Mouse (Mus musculus) embryonic facial prominence, embryonic 13.5 days (tissue): ENCODE measurements around the gene Slc8a1. TPM values are rescaled to one million over a fixed set of nuclear protein-coding genes. Genes with fewer than 3 reads are reported as not detected.

Experiments
- ATAC-seq: fragments of 200-750 bp; cut with Nextera tagmentation; 2 replicates; pipeline ENCODE4 v1.8.0; 2017; ENCODE audit warnings: low read depth; ENCODE audit not compliant: insufficient number of reproducible peaks, insufficient read depth, low FRiP score, low TSS enrichment
- H3K27ac ChIP-seq: fragments of 300-500 bp; sonication (generic); 2 replicates; pipeline ENCODE4 v1.5.1; 2015; ENCODE audit warnings: moderate library complexity, mild to moderate bottlenecking, inconsistent platforms
- H3K27me3 ChIP-seq: fragments of 300-500 bp; sonication (generic); 2 replicates; pipeline ENCODE4 v1.6.1; 2015; ENCODE audit warnings: mild to moderate bottlenecking, inconsistent platforms
- H3K36me3 ChIP-seq: fragments of 300-500 bp; sonication (generic); 2 replicates; pipeline ENCODE4 v1.6.1; 2015; ENCODE audit warnings: mild to moderate bottlenecking, inconsistent platforms
- H3K4me1 ChIP-seq: fragments of 300-500 bp; sonication (generic); 2 replicates; pipeline ENCODE4 v1.6.1; 2015; ENCODE audit warnings: inconsistent platforms
- H3K4me2 ChIP-seq: fragments of 300-500 bp; sonication (generic); 2 replicates; pipeline ENCODE4 v1.6.1; 2015; ENCODE audit warnings: moderate library complexity, mild to moderate bottlenecking, inconsistent platforms
- H3K4me3 ChIP-seq: fragments of 300-500 bp; sonication (generic); 2 replicates; pipeline ENCODE4 v1.5.1; 2015; ENCODE audit warnings: mild to moderate bottlenecking, inconsistent platforms
- H3K9ac ChIP-seq: fragments of 300-500 bp; sonication (generic); 2 replicates; pipeline ENCODE4 v1.6.1; 2015; ENCODE audit warnings: mild to moderate bottlenecking, inconsistent platforms
- H3K9me3 ChIP-seq: fragments of 300-500 bp; sonication (generic); 2 replicates; pipeline ENCODE4 v1.6.1; 2016; ENCODE audit warnings: inconsistent platforms
- WGBS: fragments of 180-500 bp; shearing (Covaris S2); methylation state at CpG from one replicate; pipeline ENCODE4 v1.1.7; 2015; ENCODE audit warnings: mixed read lengths; 5-methylcytosine and 5-hydroxymethylcytosine counted together
- polyA plus RNA-seq: library from polyadenylated mRNA; unstranded; fragments of >200 nt; fragmentation: Nextera tagmentation; extraction: Ambion mirVana; gene quantifications from 2 replicates; pipeline ENCODE4 v1.2.1, GENCODE M21; 2015

Slc8a1 gene
- polyA plus RNA-seq, 1 experiment from 2014 or later: 5.0 TPM

DNA sequence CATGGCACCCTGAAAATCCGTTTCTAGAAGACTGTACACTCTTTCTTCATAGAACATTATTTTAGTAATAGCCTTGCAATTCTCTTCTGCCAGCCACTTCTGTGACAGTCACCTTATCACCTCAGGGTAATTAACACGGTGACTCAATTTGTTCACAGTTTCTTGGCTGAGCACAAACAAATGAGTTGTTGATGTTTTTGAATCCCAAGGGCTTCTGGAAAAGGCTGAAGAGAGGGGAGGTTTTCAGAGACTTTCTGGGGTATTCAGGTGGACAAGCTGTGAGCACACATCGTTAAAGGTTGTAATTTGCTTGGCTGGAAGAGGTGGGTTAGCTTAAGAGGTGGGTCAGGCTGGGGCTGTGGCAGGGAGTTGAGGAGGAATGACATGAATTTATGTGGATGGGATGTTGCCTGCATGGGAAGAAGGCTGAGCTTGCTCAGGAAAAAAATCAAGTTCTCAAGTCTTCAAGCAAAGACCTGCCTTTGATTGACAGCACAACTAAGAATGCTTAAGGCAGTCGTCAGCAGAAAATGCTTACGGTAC is 360.3 kb downstream of the Slc8a1 start:
- no peaks in the 10 kb centered on the region for H3K4me1 ChIP-seq
- H3K4me3 ChIP-seq: no peak overlapping the region
- no peak overlapping the region for H3K4me2 ChIP-seq
- no peaks in the 10 kb centered on the region for H3K9me3 ChIP-seq
- H3K36me3 ChIP-seq: no peaks in the 10 kb centered on the region
- H3K27me3 ChIP-seq: no peaks in the 10 kb centered on the region
- H3K9ac ChIP-seq: no peak overlapping the region
- 50% methylated on average over 5 of the region's 5 CpGs for WGBS
- H3K27ac ChIP-seq: no peak overlapping the region
- no peak for ATAC-seq

DNA sequence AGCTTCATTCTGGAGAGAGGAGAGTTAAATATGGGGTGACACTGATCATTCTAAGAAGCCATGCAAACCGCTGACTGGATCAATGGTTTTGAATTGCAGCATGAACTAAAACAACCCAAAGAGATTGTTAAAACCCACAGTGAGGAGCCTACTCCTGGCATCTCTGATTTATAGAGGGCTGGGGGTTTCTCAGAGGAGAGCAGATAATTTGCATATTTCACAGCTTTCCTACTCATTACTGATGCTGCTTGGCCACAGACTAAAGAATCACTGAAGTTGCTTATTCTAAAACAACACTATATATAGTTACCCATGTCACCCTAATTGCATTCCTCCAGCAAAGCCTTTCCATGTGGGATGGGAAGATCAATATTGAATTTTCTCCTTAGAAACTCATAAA is 361.0 kb downstream of the Slc8a1 start:
- 43% methylated on average over 1 of the region's 1 CpGs for WGBS
- H3K4me2 ChIP-seq: no peak overlapping the region
- no peaks in the 10 kb centered on the region for H3K4me1 ChIP-seq
- H3K4me3 ChIP-seq: no peak overlapping the region
- no peak overlapping the region for H3K27ac ChIP-seq
- ATAC-seq: no peak
- no peaks in the 10 kb centered on the region for H3K27me3 ChIP-seq
- H3K9ac ChIP-seq: no peak overlapping the region
- H3K9me3 ChIP-seq: no peaks in the 10 kb centered on the region
- H3K36me3 ChIP-seq: no peaks in the 10 kb centered on the region

DNA sequence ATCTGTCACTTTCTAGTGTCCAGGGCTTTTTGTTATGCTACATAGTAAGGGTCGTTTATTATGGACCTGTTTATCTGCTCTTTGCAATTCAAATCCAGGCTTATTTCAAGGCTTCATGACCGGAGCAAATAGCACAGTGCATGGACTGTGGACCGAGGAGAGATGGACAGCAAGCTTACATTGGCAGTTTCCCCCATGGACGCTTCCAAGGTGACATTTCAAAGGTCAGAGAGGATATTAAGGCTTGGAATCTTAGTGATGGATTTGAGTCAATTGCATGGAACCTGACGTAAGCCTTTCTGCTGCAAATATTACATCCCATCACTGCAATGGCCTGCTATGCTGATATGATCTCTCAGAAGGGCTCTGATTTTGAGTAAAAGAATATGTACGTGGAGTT is 362.3 kb downstream of the Slc8a1 start:
- no peaks in the 10 kb centered on the region for H3K27me3 ChIP-seq
- H3K9ac ChIP-seq: no peak overlapping the region
- ATAC-seq: no peak
- H3K36me3 ChIP-seq: no peaks in the 10 kb centered on the region
- H3K4me1 ChIP-seq: no peaks in the 10 kb centered on the region
- no peaks in the 10 kb centered on the region for H3K9me3 ChIP-seq
- H3K4me2 ChIP-seq: no peak overlapping the region
- H3K27ac ChIP-seq: no peak overlapping the region
- no peak overlapping the region for H3K4me3 ChIP-seq
- 87% methylated on average over 6 of the region's 6 CpGs for WGBS

DNA sequence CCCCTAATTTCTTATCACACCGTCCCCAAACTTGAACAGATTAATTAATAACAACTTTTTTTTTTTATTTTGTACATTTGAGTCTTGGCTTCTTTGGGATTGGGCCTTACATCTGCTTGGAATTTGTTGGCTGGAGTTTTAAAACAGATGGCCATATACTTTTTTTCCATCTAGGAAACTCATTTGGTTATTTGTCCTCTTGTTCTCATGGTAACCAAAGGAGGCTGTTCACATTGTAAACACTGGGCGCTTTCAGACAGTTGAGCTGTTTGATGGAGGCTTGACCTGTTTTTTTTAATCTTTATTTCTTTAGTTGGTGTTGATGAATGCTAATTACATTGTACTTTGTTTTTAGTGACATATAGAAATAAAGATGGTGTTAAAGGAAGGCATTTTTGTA is 369.1 kb downstream of the Slc8a1 start:
- Histone ChIP-seq H3K27ac (no peak overlapping the region), H3K9me3 (no peaks in the 10 kb centered on the region), H3K4me3 (no peak overlapping the region), H3K4me2 (no peak overlapping the region), H3K36me3 (no peaks in the 10 kb centered on the region), H3K4me1 (no peaks in the 10 kb centered on the region), H3K27me3 (no peaks in the 10 kb centered on the region), H3K9ac (no peak overlapping the region)
- no peak for ATAC-seq
- WGBS: 79% methylated on average over 2 of the region's 2 CpGs

GRCm38 (mm10) chr17:81368503-81368902 is 369.7 kb downstream of the Slc8a1 start:
- H3K4me1 ChIP-seq: no peaks in the 10 kb centered on the region
- no peaks in the 10 kb centered on the region for H3K36me3 ChIP-seq
- ATAC-seq: no peak
- no peak overlapping the region for H3K9ac ChIP-seq
- H3K4me3 ChIP-seq: no peak overlapping the region
- no peaks in the 10 kb centered on the region for H3K27me3 ChIP-seq
- no peak overlapping the region for H3K4me2 ChIP-seq
- 85% methylated on average over 2 of the region's 2 CpGs for WGBS
- H3K27ac ChIP-seq: no peak overlapping the region
- no peaks in the 10 kb centered on the region for H3K9me3 ChIP-seq

GRCm38 (mm10) chr17:81363368-81363767 is 374.8 kb downstream of the Slc8a1 start:
- H3K9ac ChIP-seq: no peak overlapping the region
- H3K4me1 ChIP-seq: no peaks in the 10 kb centered on the region
- H3K27me3 ChIP-seq: no peaks in the 10 kb centered on the region
- no peak overlapping the region for H3K4me3 ChIP-seq
- ATAC-seq: no peak
- no peaks in the 10 kb centered on the region for H3K9me3 ChIP-seq
- H3K4me2 ChIP-seq: no peak overlapping the region
- H3K36me3 ChIP-seq: no peaks in the 10 kb centered on the region
- 96% methylated on average over 2 of the region's 2 CpGs for WGBS
- H3K27ac ChIP-seq: no peak overlapping the region

DNA sequence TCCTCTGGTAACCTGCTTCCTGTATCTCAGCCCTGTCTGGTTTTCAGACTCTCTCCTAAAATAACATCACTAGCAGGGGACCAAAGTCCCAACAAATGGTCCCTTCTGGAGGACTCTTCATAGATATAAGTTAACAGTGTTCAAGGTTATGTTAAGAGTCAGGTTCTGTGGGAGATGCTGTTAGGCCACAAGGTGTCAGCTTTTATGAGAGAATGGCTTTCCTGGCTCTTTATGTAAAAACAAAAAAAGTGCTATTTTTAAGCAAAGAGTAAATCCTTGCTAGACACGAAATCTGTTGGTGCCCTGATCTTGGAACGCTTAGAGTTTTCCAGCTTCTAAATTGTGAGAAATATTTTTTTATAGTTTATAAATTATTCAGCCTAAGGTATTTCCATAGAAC is 377.6 kb downstream of the Slc8a1 start:
- ATAC-seq: no peak
- H3K27ac ChIP-seq: no peak overlapping the region
- no peak overlapping the region for H3K4me3 ChIP-seq
- no peak overlapping the region for H3K4me2 ChIP-seq
- whole genome bisulfite sequencing: 80% methylated on average over 2 of the region's 2 CpGs
- no peaks in the 10 kb centered on the region for H3K4me1 ChIP-seq
- H3K9ac ChIP-seq: no peak overlapping the region
- H3K27me3 ChIP-seq: no peaks in the 10 kb centered on the region
- no peaks in the 10 kb centered on the region for H3K36me3 ChIP-seq
- peaks cover 9% of the 10 kb centered on the region; the same call in 1 of the 2 replicates for H3K9me3 ChIP-seq

- H3K27ac ChIP-seq: no peak overlapping the region
- ATAC-seq: no peak
- no peak overlapping the region for H3K4me2 ChIP-seq
- 64% methylated on average over 4 of the region's 4 CpGs for WGBS
- no peaks in the 10 kb centered on the region for H3K4me1 ChIP-seq
- H3K36me3 ChIP-seq: no peaks in the 10 kb centered on the region
- no peak overlapping the region for H3K9ac ChIP-seq
- H3K9me3 ChIP-seq: peaks cover 14% of the 10 kb centered on the region; the same call in 1 of the 2 replicates
- H3K27me3 ChIP-seq: no peaks in the 10 kb centered on the region
- H3K4me3 ChIP-seq: no peak overlapping the region
These were observed 378.1 kb downstream of the Slc8a1 start for GRCm38 (mm10) chr17:81360032-81360431.

DNA sequence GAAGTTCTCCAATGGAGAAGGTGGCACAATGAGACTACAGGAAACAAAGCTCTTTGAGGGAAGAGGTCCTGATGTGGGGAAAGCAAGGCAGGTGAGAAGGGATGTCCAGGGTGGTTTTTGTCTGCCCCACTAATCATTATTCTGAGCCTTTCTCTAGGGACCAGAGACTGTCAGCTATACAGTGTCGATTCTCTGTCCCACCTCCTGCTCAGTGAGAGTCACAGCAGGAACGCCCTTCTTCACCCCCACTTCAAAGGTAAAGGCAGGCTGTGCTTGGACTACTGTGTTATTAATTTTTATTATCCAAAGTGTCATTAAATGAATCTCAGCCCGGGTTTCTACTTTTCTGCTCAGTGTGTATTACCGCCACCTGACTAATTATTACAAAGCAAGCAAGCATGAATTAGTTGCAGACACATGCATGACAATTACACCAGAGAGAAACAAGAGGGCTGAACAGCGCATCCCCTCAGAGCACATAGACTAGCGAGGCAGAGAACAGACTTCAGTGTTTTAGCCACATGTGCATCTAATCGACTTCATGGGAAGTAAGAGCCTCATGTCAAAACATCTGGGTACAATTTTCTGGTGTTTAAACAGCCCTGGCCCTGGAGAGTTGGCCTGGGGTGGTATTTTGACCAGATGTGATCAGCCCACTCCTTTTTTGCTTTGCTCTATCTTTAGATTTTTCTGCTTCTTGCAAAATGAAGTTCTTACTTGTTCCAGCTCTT is 402.0 kb downstream of the Slc8a1 start:
- peak; percentile 80 for ATAC-seq
- H3K9ac ChIP-seq: no peak overlapping the region
- no peaks in the 10 kb centered on the region for H3K9me3 ChIP-seq
- 0 out of 2 replicates have a peak overlapping the region, but pooled peaks have one; percentile 2 for H3K27ac ChIP-seq
- no peaks in the 10 kb centered on the region for H3K36me3 ChIP-seq
- peak overlapping the region; percentile 21; the same call in 1 of the 2 replicates for H3K4me2 ChIP-seq
- H3K4me1 ChIP-seq: peaks cover 14% of the 10 kb centered on the region
- no peaks in the 10 kb centered on the region for H3K27me3 ChIP-seq
- 19% methylated on average over 7 of the region's 7 CpGs for WGBS
- no peak overlapping the region for H3K4me3 ChIP-seq

- Histone ChIP-seq H3K4me3 (no peak overlapping the region), H3K9me3 (no peaks in the 10 kb centered on the region), H3K27me3 (no peaks in the 10 kb centered on the region), H3K4me2 (no peak overlapping the region), H3K36me3 (no peaks in the 10 kb centered on the region), H3K27ac (no peak overlapping the region), H3K9ac (no peak overlapping the region), H3K4me1 (peaks cover 14% of the 10 kb centered on the region)
- 18% methylated on average over 1 of the region's 1 CpGs for WGBS
- no peak for ATAC-seq
These were observed 402.7 kb downstream of the Slc8a1 start for GRCm38 (mm10) chr17:81335526-81335925.
